Mouse (Mus musculus) heart, postnatal 14 days (tissue): ENCODE results near the gene Hyal3. TPM values are rescaled to one million over a fixed set of nuclear protein-coding genes. Genes with fewer than 3 reads are reported as not detected.
A peak's percentile ranks its signal among the peaks of the same experiment; 100 is the strongest.
"Not testable (repeated sequence)": the region's sequence is repeated elsewhere in the genome, so short reads cannot be mapped to it uniquely, and the experiment has no call there.

Experiments used
- DNase-seq, 2 experiments: peaks; one replicate each; pipeline ENCODE4 v3.0.0; 2021 to 2022
- intact Hi-C: fragments of 180-260 bp; cut with DNase I; formaldehyde crosslinking; loops from one replicate; pipeline ENCODE4 v1.15.1; 2025
- total RNA-seq, 2 experiments: library from RNA; stranded (reverse); gene quantifications; 2 replicates each; pipeline ENCODE4 v1.2.3; 2021

Gene Hyal3
- total RNA-seq, 2 experiments from 2014 or later, result 0.31 to 0.49 TPM

- no peak for DNase-seq
- intact Hi-C loops, result no loop called here
Measured at GRCm38 (mm10) chr9:107548820-107549219, 31.8 kb upstream of the Hyal3 start.

DNA sequence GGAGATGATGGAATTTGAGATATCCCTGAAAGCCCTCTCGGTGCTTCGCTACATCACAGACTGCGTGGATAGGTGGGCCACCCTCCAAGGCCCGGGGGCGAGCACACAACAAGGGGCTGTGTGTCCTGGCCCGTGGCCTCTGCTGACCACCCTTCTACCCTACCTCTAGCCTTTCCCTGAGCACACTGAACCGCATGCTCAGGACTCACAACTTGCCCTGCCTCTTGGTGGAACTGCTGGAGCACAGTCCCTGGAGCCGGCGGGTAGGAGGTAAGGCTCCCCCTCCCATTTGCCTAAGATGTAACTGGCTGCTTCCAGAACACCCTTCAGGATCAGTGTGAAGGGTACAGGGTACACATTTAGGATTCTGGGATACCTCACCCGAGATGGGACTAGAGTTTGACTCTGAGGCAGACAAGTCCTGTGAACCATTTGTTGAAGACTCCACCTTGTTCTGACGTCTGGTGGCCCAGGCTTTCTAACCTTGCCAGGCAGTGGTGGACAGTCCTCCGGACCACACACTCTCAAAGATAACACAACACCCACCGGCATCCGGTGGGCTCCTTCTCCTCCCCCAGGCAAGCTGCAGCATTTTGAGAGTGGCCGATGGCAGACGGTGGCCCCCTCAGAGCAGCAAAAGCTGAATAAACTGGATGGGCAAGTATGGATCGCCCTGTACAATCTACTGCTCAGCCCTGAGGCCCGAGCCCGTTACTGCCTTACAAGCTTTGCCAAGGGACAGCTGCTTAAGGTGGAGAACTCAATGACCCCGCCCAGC, 31.1 kb upstream of the Hyal3 start:
- intact Hi-C loops, result no loop called here
- DNase-seq, result no peak

DNA sequence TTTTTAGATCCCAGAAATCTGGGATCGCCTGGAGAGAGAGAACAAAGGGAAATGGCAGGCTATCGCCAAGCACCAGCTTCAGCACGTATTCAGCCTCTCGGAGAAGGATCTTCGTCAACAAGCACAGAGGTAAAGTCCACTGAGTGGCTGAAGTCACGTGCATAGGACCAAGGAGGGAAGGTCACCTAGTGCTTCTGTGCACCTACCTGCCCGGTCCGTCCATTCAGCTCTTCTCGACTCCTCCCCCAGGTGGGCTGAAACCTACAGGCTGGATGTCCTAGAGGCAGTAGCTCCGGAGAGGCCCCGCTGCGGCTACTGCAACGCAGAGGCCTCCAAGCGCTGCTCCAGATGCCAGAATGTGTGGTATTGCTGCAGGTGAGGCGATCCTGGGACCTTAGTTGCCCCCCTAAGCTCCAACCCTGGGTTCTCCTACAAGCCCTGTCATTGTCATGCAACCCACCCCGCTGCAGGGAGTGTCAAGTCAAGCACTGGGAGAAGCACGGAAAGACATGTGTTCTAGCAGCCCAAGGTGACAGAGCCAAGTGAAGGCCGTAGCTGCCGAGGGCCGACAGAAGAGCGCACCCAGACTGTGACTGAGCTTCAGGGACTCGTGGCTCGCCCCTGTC, 30.0 kb upstream of the Hyal3 start:
- no peak for DNase-seq
- intact Hi-C loops, result no loop called here

DNA sequence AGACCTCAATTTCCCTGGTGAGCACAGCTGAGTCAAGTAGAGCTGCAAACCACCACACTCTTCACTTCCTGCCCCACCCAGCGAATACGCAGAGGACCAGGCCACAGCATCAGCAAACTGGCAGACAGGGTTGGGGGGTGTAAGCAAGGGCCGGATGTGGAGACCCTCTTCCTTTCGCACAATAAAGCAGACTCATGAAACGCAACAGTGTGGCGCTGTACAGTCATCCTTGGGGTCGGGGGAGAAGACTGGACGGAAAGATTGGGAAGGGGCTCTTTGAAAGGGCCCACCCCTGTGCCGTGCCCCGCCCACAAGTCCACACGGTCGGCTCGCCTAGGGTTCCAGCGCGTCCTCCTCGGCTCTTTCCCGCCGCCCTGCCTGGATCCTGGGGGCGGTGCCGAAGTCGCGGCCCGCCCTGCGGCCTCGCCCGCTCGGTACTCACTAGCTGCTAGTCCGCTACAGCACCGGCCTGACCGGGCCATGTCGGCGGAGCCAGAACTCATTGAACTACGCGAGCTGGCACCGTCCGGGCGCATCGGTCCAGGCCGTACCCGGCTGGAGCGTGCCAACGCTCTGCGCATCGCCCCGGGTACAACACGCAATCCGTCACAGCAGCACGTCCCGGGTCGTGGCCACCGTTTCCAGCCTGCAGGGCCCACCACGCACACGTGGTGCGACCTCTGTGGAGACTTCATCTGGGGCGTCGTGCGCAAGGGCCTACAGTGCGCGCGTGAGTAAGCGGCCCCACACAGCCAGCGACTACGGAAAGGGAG, 29.3 kb upstream of the Hyal3 start, which contains the start of gene Rassf1:
Gene Rassf1 (plus strand): TSS at position 439 of the 773 bp plus-strand sequence.
- intact Hi-C loops, result no loop called here
- peak; percentile 77 to 81 for DNase-seq

- DNase-seq, result no peak
- intact Hi-C loops, result no loop called here
Measured at GRCm38 (mm10) chr9:107551890-107552355, 28.7 kb upstream of the Hyal3 start.

DNA sequence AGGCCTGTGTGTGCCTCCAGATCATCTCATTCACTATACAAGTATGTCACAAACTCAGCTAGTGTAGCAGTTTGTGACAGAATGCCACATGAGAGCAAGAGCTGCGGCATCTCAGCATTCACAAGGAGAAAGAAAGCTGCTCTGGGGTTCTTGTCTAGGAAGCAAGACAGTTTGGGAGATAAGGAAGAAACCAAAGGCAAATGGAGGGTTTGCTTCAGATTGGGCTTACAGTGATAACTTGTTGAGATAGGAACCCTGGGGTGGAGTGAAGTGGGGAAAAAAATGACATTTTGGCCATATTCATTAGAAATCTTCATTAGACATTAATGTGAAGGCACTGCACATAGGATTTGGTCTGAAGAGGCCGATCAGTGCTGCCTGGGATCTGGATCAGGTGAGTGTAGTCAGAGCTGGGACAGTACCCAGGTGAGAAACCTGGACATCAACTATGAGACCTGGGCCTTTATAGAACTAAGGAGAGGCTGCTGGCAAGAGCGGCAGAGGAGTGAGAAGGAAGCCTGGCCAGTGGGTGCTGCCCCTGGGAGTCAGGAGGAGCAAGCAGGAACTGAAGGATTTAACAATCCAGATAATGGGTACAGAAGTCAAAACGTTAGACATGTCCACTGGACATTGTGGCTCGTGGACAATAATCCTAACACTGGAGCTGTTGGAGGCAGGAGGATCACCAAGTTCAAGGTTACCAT, 27.8 kb upstream of the Hyal3 start:
- intact Hi-C loops, result no loop called here
- DNase-seq, result no peak

DNA sequence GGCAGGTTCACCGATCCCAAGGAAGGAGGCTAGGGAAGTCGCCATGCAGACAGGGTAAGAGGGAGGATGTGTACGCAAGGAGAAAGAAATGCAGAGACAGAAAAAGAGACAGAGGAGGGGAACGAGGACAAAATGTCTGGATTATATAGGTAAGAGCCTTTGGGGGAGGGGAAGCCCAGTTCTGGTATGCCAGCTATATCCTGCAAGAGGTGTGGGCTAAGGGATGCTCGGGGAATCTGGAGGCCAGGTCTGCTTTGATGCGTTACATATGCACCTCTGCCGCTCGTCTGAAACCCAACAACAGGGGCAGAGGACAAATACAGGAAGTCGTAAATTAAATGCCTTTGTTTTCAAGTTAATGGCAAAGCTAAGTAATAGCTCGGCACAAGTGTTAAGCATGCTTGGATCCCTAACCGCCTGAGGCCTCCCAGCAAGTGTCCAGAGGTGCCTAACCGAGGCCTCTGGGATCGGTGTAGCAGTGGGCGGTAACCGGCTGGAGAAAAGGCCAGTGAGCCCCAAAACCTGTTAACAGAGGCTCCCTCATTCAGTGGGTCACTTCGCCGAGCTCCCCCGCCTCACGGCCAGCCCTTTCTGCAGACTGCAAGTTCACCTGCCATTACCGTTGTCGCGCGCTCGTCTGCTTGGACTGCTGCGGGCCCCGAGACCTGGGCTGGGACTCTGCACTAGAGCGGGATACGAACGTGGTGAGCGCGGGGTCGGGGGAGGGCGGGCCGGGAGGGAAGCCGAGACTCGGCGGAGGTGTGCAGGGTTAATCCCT, 26.9 kb upstream of the Hyal3 start:
- peak in 1 of 2 experiments; percentile 38 for DNase-seq
- intact Hi-C loops, result no loop called here

- peak; percentile 96 for DNase-seq
- intact Hi-C loops, result no loop called here
Measured at GRCm38 (mm10) chr9:107554319-107554825, 26.2 kb upstream of the Hyal3 start.

- peak; percentile 73 for DNase-seq
- intact Hi-C loops, result no loop called here
Measured at GRCm38 (mm10) chr9:107555031-107555457, 25.6 kb upstream of the Hyal3 start.

GRCm38 (mm10) chr9:107555701-107556100, 24.9 kb upstream of the Hyal3 start:
- DNase-seq, result no peak
- intact Hi-C loops, result no loop called here

DNA sequence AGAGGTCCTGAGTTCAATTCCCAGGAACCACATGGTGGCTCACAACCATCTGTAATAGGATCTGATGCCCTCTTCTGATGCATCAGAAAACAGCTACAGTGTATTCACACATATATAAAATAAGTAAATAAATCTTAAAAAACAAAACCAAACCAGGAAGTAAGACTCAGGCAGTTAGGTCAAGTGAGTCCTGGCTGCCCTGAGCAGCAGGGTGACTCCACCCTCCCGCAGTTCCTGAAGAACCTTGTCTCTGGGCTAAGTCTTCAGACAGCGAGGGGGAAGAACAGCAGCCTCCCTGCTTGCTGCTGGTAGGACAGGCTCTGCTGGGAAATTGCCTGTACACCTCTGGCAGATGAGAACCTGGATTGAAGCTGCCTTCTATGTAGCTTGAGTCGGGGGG, 24.3 kb upstream of the Hyal3 start:
- intact Hi-C loops, result no loop called here
- DNase-seq, result no peak

DNA sequence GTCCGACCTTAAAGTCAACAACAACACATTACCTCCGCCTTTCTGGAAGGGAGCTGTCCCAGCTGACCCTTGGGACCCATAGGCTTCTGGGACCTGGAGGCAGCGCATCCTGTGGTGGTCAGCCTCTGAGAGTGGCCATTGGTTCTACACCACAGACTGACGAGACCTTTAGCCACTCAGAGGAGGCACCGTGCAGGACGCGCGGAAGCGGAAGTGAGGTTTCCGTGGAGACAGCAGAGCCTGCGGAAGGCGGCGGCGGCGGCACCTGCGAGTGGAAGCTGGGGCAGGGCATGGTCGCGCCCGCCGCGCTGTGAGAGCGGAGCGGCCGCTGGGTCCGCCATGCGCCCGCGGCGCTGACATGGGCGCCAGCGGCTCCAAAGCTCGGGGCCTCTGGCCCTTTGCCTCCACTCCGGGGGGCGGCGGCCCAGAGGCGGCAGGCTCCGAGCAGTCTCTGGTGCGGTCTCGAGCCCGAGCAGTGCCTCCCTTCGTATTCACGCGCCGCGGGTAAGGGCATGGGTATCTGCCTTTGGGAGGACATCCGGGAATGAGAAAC, 17.5 kb upstream of the Hyal3 start, which contains the start of gene Tusc2:
Gene Tusc2 (plus strand): TSS at position 227 of the 553 bp plus-strand sequence.
- peak; percentile 92 to 94 for DNase-seq

DNA sequence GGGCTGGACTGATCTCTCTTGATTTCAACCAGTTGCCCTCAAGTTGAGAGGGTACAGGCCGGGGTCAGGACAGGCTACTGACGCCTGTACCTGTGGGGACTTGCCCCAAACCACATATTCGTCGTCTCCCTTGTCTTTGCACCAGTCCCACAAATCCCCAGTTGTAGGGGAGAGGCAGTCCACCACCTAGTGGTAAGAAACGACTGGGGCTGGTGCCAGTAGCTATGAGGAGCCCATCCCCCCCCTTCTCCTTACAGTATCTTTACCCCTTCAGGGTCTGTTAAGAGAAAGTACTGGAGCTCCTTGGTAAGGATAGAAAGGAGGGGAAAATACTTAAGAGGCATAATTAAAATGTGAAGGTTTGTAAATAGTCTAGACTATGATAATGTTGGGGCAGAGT, 15.1 kb upstream of the Hyal3 start:
- DNase-seq, intact Hi-C loops: not testable (repeated sequence)

More for the DNA sequence above, 17.5 kb upstream of the Hyal3 start, which contains the start of gene Tusc2:
- intact Hi-C loops, result no loop called here

DNA sequence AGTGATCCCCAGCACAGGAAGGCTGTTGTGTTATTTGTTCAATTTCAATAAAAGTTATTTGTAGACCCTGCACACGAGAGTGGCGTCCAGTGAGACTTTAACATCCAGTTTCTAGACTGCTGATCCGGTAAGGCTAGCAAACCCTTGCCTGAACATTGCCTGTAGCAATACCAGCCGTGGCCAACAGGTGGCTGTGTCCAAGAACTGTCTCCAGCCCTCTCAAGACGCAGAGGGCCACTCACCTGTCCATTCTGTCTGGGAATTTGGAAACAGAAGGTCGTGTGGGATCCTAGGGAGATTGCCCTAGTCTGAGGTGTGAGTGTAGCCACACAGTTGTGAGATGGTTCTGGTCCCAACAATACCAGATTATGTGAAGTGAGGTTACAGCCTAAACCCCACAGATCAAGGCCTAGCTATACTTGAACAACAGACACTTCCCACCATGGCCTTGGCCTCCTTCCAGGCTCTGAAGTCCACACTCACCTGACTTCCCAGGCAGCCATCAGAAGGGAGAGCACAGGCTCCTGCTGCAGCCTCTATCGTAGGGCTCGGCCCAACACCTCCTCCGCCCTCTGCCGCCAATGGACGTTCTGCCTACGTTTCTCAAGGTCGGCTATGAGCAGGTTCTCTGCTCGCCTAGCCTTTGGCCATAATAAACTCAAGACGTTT, 14.4 kb upstream of the Hyal3 start:
- intact Hi-C loops, result no loop called here
- DNase-seq, result peak; percentile 86 to 93

GRCm38 (mm10) chr9:107566855-107567254, 13.8 kb upstream of the Hyal3 start:
- intact Hi-C loops, result no loop called here
- DNase-seq, result peak in 1 of 2 experiments; percentile 52

DNA sequence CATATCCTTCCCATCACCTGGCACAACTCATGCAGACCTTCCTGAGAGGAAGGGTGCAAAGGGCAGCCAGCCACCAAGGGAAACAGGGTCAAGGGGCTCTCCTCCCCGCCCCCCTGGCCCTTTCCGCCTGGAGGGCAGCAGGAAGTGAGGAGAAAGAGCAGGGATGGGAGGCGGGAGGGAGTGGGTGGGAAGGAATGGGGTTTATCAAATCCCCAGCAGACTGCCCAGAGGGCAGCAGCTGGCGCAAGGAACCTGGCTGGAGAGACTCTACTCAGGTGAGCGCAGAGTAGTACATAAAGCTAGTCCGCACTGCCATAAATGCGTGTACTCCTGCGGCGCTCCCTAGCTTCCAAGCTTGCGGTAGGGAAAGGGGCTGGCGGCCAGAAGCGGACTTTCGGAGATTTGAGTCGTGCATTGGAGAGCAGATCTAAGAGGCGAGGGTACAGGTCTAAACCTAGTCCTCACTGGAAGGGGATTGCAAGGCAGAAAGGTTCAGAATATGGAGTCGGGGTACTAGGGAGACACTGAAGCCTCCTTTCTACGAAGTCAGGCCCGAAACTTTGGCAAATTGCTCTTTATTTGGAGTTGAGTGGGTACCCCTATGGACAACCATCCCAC, 12.8 kb upstream of the Hyal3 start, which contains the start of gene Hyal2:
Gene Hyal2 (plus strand): TSS at position 244 of the 618 bp plus-strand sequence.
- DNase-seq, result peak in 1 of 2 experiments; percentile 40
- intact Hi-C loops, result no loop called here

DNA sequence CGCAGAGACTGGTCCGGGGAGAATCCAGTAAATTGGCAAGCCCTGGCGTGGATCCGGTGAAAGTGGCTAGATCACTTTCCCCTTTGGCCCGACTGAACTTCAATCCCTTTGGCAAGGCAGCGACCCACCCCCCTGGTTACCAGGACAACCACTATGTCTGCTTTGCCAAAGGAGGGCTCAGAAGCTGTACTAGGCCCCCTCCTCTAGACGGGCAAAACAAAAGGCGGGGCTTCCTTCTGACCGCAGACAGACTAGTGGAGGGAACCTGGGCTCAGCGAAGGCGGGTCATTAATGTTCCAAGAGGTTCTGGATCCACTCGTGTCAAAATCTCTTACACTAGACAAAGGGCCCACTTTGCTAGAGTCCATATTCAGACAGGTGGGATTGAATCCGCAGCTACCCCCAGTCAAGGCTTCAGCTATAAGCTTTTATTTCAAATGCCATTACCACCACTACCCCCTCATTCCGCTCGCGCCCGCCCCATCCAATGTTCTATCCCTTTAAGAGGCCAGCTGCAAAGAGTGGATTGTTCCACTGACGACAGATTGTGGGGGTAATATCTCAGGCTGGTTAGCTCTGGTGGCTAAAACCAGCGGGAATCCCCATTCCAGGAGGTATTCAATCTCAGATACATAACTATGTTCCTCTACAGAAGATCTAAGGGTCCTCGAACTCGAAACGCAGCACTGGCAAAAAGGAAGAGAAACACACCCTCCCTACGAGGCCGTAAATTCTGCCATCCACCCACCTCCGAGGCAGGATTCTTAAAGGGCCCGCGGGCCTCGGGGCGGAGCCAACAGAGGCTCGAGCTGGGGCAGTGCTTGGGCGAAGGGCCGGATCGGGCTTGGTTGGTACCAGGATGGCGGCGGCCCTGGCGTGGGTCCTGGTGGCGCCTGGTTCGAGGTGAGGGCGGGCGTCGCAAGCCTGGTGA, 12.0 kb upstream of the Hyal3 start:
- intact Hi-C loops, result no loop called here

More for the DNA sequence above, 12.0 kb upstream of the Hyal3 start:
- DNase-seq, result peak; percentile 86 to 87
